Mouse (Mus musculus): Measurements from ENCODE around the gene Fbxl3.

DNA sequence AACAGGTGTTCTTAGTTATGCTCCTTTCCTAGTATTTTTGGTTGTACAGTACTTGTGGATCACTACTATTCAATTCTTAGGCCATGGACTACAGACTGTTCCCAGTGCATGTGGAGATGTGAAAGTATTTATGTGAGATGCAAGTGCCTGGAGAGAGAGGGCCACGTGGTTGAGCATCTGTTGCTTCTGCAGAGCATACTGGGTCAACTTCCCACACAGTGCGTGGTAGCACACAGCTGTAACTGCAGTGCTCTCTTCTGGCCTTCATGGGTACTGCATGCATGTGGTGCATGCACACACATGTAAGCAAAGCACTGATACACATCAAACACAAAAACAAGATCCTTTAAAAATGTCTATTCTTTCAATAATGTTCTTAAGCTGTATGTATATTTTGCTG lies 32.6 kb upstream of the Fbxl3 start:
- TF ChIP-seq CTCF (IDR thresholded peaks at IDR 0.05), result peak; percentile 67
- TF ChIP-seq POLR2A (IDR thresholded peaks at IDR 0.05; ENCODE audit: insufficient read depth, low read depth, low read length), result no peak
